Mouse (Mus musculus): ENCODE measurements around the gene Zfp423. TPM values are rescaled to one million over a fixed set of nuclear protein-coding genes. Genes with fewer than 3 reads are reported as not detected.
A peak's percentile ranks its signal among the peaks of the same experiment; 100 is the strongest.

Zfp423 gene
- polyA plus RNA-seq, 1 experiment = 38.1 TPM

DNA sequence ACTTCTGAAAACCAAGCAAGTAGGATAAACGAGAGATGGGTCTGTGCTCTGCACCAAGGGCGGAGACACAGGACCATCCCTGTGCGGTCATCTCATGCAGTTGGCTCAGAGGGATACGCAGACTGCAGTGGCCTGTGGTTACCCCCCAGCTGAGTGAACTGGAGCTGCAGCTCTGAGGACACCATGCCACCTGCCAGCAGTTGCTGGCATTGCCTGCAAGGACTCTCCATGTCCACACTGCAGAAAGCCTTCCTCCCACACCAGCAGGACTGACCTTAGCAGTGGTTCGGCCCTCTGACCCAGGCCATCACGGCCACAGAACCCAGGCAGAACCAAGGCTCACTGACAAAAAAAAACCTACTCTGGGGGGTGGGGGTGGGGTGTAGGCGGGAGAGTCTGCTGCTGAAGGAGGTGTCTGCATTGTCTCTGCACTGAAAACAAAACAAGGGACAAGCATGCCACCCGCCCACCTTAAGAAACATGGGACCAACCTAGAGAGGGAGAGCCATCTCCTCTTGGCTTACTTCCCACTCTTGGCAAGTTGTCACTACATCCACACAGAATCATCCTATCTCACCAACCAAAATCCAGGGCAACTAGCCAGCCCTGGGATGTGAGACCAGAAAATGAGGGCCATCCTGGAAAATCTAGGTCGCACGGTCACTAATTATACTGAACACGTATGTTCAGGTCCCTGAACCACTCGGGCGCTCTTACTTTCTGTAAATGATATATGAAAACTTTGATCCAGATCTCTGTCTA is 288.0 kb downstream of the Zfp423 start:
- no peak for TF ChIP-seq POLR2A (IDR thresholded peaks at IDR 0.05; ENCODE audit: borderline replicate concordance, insufficient read depth, low read length)
- TF ChIP-seq CTCF (IDR thresholded peaks at IDR 0.05; ENCODE audit: borderline replicate concordance, insufficient read depth, low read depth, low read length) = no peak
- H3K4me1 ChIP-seq (ENCODE audit: control insufficient read depth, insufficient read depth, low read length) = peaks cover 61% of the 10 kb centered on the region
- peak overlapping the region; percentile 45; the same call in 1 of the 2 replicates for H3K27ac ChIP-seq (ENCODE audit: insufficient read depth, low read length)
- no peak overlapping the region for H3K4me3 ChIP-seq (replicated peaks; ENCODE audit: insufficient read depth, low read depth, low read length)
- H3K27me3 ChIP-seq (ENCODE audit: control insufficient read depth, insufficient read depth, low read length) = no peaks in the 10 kb centered on the region
- WGBS = 23% methylated on average over 13 of the region's 13 CpGs
- peak; percentile 75 to 89 for DNase-seq

DNA sequence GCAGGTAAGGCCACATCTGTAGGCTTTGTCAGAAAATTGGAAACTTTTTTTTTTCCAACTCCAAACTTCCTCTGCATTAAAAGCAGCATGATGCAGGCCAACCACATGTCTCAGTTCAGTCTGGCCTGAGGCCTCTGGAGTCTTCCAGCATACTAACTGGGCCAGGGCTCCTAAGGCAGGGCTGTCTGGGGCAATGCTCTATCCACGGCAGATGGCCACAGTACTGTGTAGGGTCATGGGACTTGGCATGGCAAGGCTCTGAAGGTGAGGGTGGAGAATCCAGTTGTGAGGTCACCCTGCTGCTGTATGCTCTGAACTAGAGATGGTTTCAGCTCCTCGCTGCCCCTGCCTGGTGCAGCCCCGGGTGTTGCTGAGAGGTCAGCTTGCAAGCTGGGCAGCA is 289.2 kb downstream of the Zfp423 start:
- peak in 1 of 2 experiments; percentile 47 for DNase-seq
- no peak overlapping the region for H3K4me3 ChIP-seq (replicated peaks; ENCODE audit: insufficient read depth, low read depth, low read length)
- H3K27me3 ChIP-seq (ENCODE audit: control insufficient read depth, insufficient read depth, low read length) = no peaks in the 10 kb centered on the region
- peaks cover 67% of the 10 kb centered on the region for H3K4me1 ChIP-seq (ENCODE audit: control insufficient read depth, insufficient read depth, low read length)
- WGBS = 70% methylated on average over 3 of the region's 3 CpGs
- TF ChIP-seq CTCF (IDR thresholded peaks at IDR 0.05; ENCODE audit: borderline replicate concordance, insufficient read depth, low read depth, low read length) = no peak
- TF ChIP-seq POLR2A (IDR thresholded peaks at IDR 0.05; ENCODE audit: borderline replicate concordance, insufficient read depth, low read length) = no peak
- H3K27ac ChIP-seq (ENCODE audit: insufficient read depth, low read length) = no peak overlapping the region

DNA sequence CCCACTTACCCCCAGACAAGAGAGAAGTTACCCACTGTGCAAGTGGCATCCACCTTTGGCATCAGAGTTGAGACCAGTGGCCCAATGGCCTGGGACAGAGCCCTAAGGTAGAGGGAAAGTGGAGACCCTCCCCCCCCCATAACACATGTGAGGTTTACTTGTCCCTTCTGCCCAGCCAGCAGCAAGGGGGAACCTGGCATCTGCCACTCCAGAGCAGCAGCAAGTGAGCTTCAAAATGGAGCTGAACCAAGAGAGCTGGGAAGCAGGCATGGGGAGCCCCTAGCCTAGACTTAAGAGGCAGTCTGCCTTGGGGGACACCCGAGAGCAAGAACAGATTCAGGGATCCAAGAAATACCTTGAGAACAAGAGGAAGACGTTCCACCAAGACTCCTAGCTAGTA is 290.7 kb downstream of the Zfp423 start:
- no peak for DNase-seq
- Histone ChIP-seq H3K4me3 (replicated peaks; ENCODE audit: insufficient read depth, low read depth, low read length) (no peak overlapping the region), H3K27ac (ENCODE audit: insufficient read depth, low read length) (peak overlapping the region; percentile 62), H3K4me1 (ENCODE audit: control insufficient read depth, insufficient read depth, low read length) (peaks cover 75% of the 10 kb centered on the region), H3K27me3 (ENCODE audit: control insufficient read depth, insufficient read depth, low read length) (no peaks in the 10 kb centered on the region)
- 80% methylated on average over 2 of the region's 2 CpGs for WGBS
- TF ChIP-seq POLR2A (IDR thresholded peaks at IDR 0.05; ENCODE audit: borderline replicate concordance, insufficient read depth, low read length) (no peak), CTCF (IDR thresholded peaks at IDR 0.05; ENCODE audit: borderline replicate concordance, insufficient read depth, low read depth, low read length) (no peak)

DNA sequence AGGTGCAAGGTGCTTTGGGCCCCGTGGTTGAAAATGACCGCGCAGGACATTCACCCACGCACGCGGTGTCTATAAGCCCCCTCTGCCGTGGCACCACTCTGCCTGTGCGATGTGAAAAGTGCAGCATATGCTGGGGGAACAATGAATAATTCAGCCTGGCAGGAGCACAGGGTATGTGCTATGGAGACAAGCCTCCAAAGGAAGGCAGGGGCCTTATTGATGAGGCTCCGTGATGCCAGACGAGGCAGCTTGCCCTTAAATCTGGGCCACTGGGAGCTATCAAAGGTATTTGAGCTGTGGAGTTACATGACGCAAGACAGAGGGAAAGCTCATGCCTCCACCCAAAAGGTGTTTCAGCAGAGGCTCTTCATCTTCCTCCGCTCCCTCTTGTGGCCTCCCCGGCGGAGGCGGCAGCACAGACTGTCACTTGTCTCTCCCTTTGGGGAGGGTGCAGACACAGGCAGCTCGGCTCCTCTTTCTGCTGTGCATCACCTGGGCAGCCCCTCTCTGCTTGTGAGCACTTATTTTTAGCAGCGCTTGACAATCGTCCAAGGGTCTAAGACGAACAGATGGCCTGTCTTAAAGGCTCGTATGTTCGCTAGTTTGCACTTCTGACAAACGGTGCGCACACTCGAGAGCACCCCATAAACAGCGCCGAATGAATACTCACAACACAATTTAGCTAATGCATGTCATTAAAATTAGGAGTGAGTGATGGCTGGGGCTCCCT is 291.3 kb downstream of the Zfp423 start:
- DNase-seq = peak; percentile 84 to 91
- Histone ChIP-seq H3K27me3 (ENCODE audit: control insufficient read depth, insufficient read depth, low read length) (no peaks in the 10 kb centered on the region), H3K27ac (ENCODE audit: insufficient read depth, low read length) (peak overlapping the region; percentile 94), H3K4me1 (ENCODE audit: control insufficient read depth, insufficient read depth, low read length) (peaks cover 80% of the 10 kb centered on the region), H3K4me3 (replicated peaks; ENCODE audit: insufficient read depth, low read depth, low read length) (peak overlapping the region; percentile 3)
- 12% methylated on average over 26 of the region's 26 CpGs for WGBS
- TF ChIP-seq CTCF (IDR thresholded peaks at IDR 0.05; ENCODE audit: borderline replicate concordance, insufficient read depth, low read depth, low read length) (peak; percentile 29; the same call in 1 of the 2 replicates), POLR2A (IDR thresholded peaks at IDR 0.05; ENCODE audit: borderline replicate concordance, insufficient read depth, low read length) (no peak)

GRCm38 (mm10) chr8:87667297-87667696 is 292.1 kb downstream of the Zfp423 start:
- H3K4me3 ChIP-seq (replicated peaks; ENCODE audit: insufficient read depth, low read depth, low read length) = no peak overlapping the region
- no peaks in the 10 kb centered on the region for H3K27me3 ChIP-seq (ENCODE audit: control insufficient read depth, insufficient read depth, low read length)
- peak in 1 of 2 experiments; percentile 46 for DNase-seq
- H3K27ac ChIP-seq (ENCODE audit: insufficient read depth, low read length) = peak overlapping the region; percentile 94; the same call in 1 of the 2 replicates
- TF ChIP-seq POLR2A (IDR thresholded peaks at IDR 0.05; ENCODE audit: borderline replicate concordance, insufficient read depth, low read length) (no peak), CTCF (IDR thresholded peaks at IDR 0.05; ENCODE audit: borderline replicate concordance, insufficient read depth, low read depth, low read length) (no peak)
- WGBS = 28% methylated on average over 6 of the region's 6 CpGs
- peaks cover 85% of the 10 kb centered on the region for H3K4me1 ChIP-seq (ENCODE audit: control insufficient read depth, insufficient read depth, low read length)

DNA sequence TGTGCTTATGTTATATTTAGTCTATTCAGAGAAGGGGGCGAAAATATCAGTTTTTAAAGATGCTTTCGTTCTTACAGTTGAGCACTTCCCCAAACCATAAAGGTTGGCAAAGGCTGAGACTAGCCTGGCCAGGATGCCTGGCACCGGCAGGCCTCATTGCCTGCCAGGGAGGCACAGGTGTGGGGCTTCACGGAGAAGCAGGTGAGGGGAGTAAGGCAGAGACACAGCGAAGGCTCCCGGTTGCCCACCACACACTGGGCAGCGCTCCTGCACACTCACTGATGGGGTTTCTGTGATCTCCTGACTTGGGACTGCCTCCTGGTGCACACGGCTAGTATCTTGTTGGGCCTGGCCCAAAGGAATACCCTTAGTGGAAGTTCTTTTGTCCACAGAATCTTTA is 294.1 kb downstream of the Zfp423 start:
- H3K27me3 ChIP-seq (ENCODE audit: control insufficient read depth, insufficient read depth, low read length) = no peaks in the 10 kb centered on the region
- peak; percentile 48 to 58 for DNase-seq
- TF ChIP-seq POLR2A (IDR thresholded peaks at IDR 0.05; ENCODE audit: borderline replicate concordance, insufficient read depth, low read length) (no peak), CTCF (IDR thresholded peaks at IDR 0.05; ENCODE audit: borderline replicate concordance, insufficient read depth, low read depth, low read length) (no peak)
- peaks cover 71% of the 10 kb centered on the region for H3K4me1 ChIP-seq (ENCODE audit: control insufficient read depth, insufficient read depth, low read length)
- H3K4me3 ChIP-seq (replicated peaks; ENCODE audit: insufficient read depth, low read depth, low read length) = no peak overlapping the region
- H3K27ac ChIP-seq (ENCODE audit: insufficient read depth, low read length) = no peak overlapping the region
- WGBS = 32% methylated on average over 8 of the region's 8 CpGs

GRCm38 (mm10) chr8:87664217-87664509 is 295.2 kb downstream of the Zfp423 start:
- no peak for DNase-seq
- TF ChIP-seq CTCF (IDR thresholded peaks at IDR 0.05; ENCODE audit: borderline replicate concordance, insufficient read depth, low read depth, low read length) (no peak), POLR2A (IDR thresholded peaks at IDR 0.05; ENCODE audit: borderline replicate concordance, insufficient read depth, low read length) (no peak)
- peak overlapping the region; percentile 52; the same call in 1 of the 2 replicates for H3K27ac ChIP-seq (ENCODE audit: insufficient read depth, low read length)
- 49% methylated on average over 2 of the region's 2 CpGs for WGBS
- no peaks in the 10 kb centered on the region for H3K27me3 ChIP-seq (ENCODE audit: control insufficient read depth, insufficient read depth, low read length)
- no peak overlapping the region for H3K4me3 ChIP-seq (replicated peaks; ENCODE audit: insufficient read depth, low read depth, low read length)
- H3K4me1 ChIP-seq (ENCODE audit: control insufficient read depth, insufficient read depth, low read length) = peaks cover 66% of the 10 kb centered on the region

Measured in cerebellum, adult 2 months (tissue).